9 mouse cellular contexts compared by ENCODE assay signal in genomic region chr16:94143325-94143724, GRCm38 (mm10). TPM values are rescaled to one million over a fixed set of nuclear protein-coding genes. Genes with fewer than 3 reads are reported as not detected.
DNase-seq lines count a peak whose midpoint lies in the region; ATAC-seq and TF ChIP-seq lines count a peak whose summit lies in the region.
"Had no signal": no experiment of that assay in that cellular context is flagged by ENCODE, and none has a peak within 500 bp of the region (broad histone marks: within the 10 kb centered on the region; RNA-seq: fewer than 3 reads in every experiment).

No protein-coding gene starts in this region.

- intact Hi-C loops in heart, postnatal 25 days (cut with DNase I): no loop called here

- H3K36me3 ChIP-seq in heart, embryonic 11.5 days (ENCODE audit: control insufficient read depth, insufficient read depth, low read length): no peaks in the 10 kb centered on the region
- no peaks in the 10 kb centered on the region for H3K36me3 ChIP-seq in lung, postnatal 0 days (ENCODE audit: insufficient read depth, low read length)
- no peaks in the 10 kb centered on the region for H3K36me3 ChIP-seq in hindbrain, postnatal 0 days (ENCODE audit: insufficient read depth, low read length)
- H3K36me3 ChIP-seq in stomach, embryonic 14.5 days (ENCODE audit: control insufficient read depth, insufficient read depth, low read length): no peaks in the 10 kb centered on the region
- H3K36me3 ChIP-seq: liver, embryonic 13.5 days had no signal

- 28% methylated on average over 10 of the region's 10 CpGs for WGBS in heart, embryonic 11.5 days (ENCODE audit: insufficient replicate concordance)
- 11% methylated on average over 10 of the region's 10 CpGs for WGBS in lung, postnatal 0 days
- WGBS in hindbrain, postnatal 0 days: 27% methylated on average over 10 of the region's 10 CpGs
- WGBS in stomach, embryonic 14.5 days: 8% methylated on average over 10 of the region's 10 CpGs

- peak overlapping the region; percentile 7; the same call in 1 of the 2 replicates for H3K27ac ChIP-seq in heart, embryonic 11.5 days (ENCODE audit: low read depth, low read length)
- H3K27ac ChIP-seq in lung, postnatal 0 days (ENCODE audit: low read length): no peak overlapping the region
- H3K27ac ChIP-seq in hindbrain, postnatal 0 days: no peak overlapping the region
- no peak overlapping the region for H3K27ac ChIP-seq in stomach, embryonic 14.5 days (ENCODE audit: low read length)
- H3K27ac ChIP-seq: liver, embryonic 13.5 days had no signal

- no peak for TF ChIP-seq EP300 in lung, postnatal 0 days (IDR thresholded peaks at IDR 0.05)

- H3K4me3 ChIP-seq in heart, embryonic 11.5 days (ENCODE audit: low read depth, low read length): no peak overlapping the region
- no peak overlapping the region for H3K4me3 ChIP-seq in lung, postnatal 0 days (ENCODE audit: low read depth, low read length)
- H3K4me3 ChIP-seq in hindbrain, postnatal 0 days (ENCODE audit: low read length): no peak overlapping the region
- no peak overlapping the region for H3K4me3 ChIP-seq in stomach, embryonic 14.5 days (ENCODE audit: low read depth, low read length)
- H3K4me3 ChIP-seq: liver, embryonic 13.5 days had no signal

- peaks cover 17% of the 10 kb centered on the region for H3K4me1 ChIP-seq in heart, embryonic 11.5 days (ENCODE audit: control insufficient read depth, insufficient read depth, low read length)
- no peaks in the 10 kb centered on the region; the same call in 1 of the 2 replicates for H3K4me1 ChIP-seq in lung, postnatal 0 days (ENCODE audit: insufficient read depth, low read depth, low read length)
- H3K4me1 ChIP-seq in hindbrain, postnatal 0 days (ENCODE audit: insufficient read depth, low read length): no peaks in the 10 kb centered on the region
- peaks cover 16% of the 10 kb centered on the region for H3K4me1 ChIP-seq in stomach, embryonic 14.5 days (ENCODE audit: control insufficient read depth, insufficient read depth, low read length)

- no peaks in the 10 kb centered on the region for H3K27me3 ChIP-seq in heart, embryonic 11.5 days (ENCODE audit: control insufficient read depth, insufficient read depth, low read length)
- no peaks in the 10 kb centered on the region for H3K27me3 ChIP-seq in lung, postnatal 0 days (replicated peaks; ENCODE audit: insufficient read depth, low read length)
- no peaks in the 10 kb centered on the region for H3K27me3 ChIP-seq in hindbrain, postnatal 0 days (ENCODE audit: insufficient read depth, low read length)
- H3K27me3 ChIP-seq in stomach, embryonic 14.5 days (ENCODE audit: control insufficient read depth, insufficient read depth, low read length): no peaks in the 10 kb centered on the region

- H3K9ac ChIP-seq in heart, embryonic 11.5 days (ENCODE audit: low read depth, low read length): no peak overlapping the region
- H3K9ac ChIP-seq in lung, postnatal 0 days (replicated peaks; ENCODE audit: low read depth): no peak overlapping the region
- H3K9ac ChIP-seq in hindbrain, postnatal 0 days (replicated peaks; ENCODE audit: low read length): no peak overlapping the region
- H3K9ac ChIP-seq in stomach, embryonic 14.5 days (replicated peaks; ENCODE audit: low read depth, low read length): no peak overlapping the region
- H3K9ac ChIP-seq: liver, embryonic 13.5 days had no signal

- no peak for TF ChIP-seq CTCF in lung, postnatal 0 days (IDR thresholded peaks at IDR 0.05)
- no peak for TF ChIP-seq CTCF in hindbrain, postnatal 0 days (IDR thresholded peaks at IDR 0.05; ENCODE audit: low read depth)

- H3K9me3 ChIP-seq in heart, embryonic 11.5 days (replicated peaks; ENCODE audit: control insufficient read depth, low read length): no peaks in the 10 kb centered on the region
- H3K9me3 ChIP-seq in lung, postnatal 0 days (ENCODE audit: low read length): no peaks in the 10 kb centered on the region
- H3K9me3 ChIP-seq in hindbrain, postnatal 0 days (ENCODE audit: low read length): no peaks in the 10 kb centered on the region
- H3K9me3 ChIP-seq in stomach, embryonic 14.5 days (ENCODE audit: control insufficient read depth, low read depth, low read length): no peaks in the 10 kb centered on the region
- H3K9me3 ChIP-seq: liver, embryonic 13.5 days had no signal

- DNase-seq in heart, postnatal 25 days (ENCODE audit: low spot score): no peak
- DNase-seq in lung, postnatal 0 days (ENCODE audit: low spot score): peak; percentile 19
- DNase-seq in lung, adult 18-20 months: no peak
- no peak for DNase-seq in hindbrain, postnatal 0 days (ENCODE audit: low spot score)
- no peak for DNase-seq in thymus, postnatal 0 days (ENCODE audit: low spot score)
- no peak for DNase-seq in c-Kit-positive CD71-positive TER-119-positive erythroid progenitor cells, embryonic 14.5 days (ENCODE audit: low spot score)
- DNase-seq: liver, embryonic 13.5 days had no signal

- H3K4me2 ChIP-seq in heart, embryonic 11.5 days: peak overlapping the region; percentile 33
- no peak overlapping the region for H3K4me2 ChIP-seq in lung, postnatal 0 days (replicated peaks; ENCODE audit: low read depth, low read length)
- H3K4me2 ChIP-seq in hindbrain, postnatal 0 days (ENCODE audit: low read depth, low read length): no peak overlapping the region
- 0 out of 2 replicates have a peak overlapping the region, but pooled peaks have one; percentile 12 for H3K4me2 ChIP-seq in stomach, embryonic 14.5 days (replicated peaks; ENCODE audit: low read depth, low read length)
- H3K4me2 ChIP-seq: liver, embryonic 13.5 days had no signal

- no peak for ATAC-seq in heart, embryonic 11.5 days (replicated peaks; ENCODE audit: insufficient number of reproducible peaks, low FRiP score, low TSS enrichment)
- ATAC-seq in lung, postnatal 0 days: peak; percentile 40
- ATAC-seq in hindbrain, postnatal 0 days: 0 out of 2 replicates have a peak, but pooled peaks have one; percentile 49
- ATAC-seq in stomach, embryonic 14.5 days (ENCODE audit: insufficient number of reproducible peaks, insufficient read depth, low FRiP score, low read depth): 0 out of 2 replicates have a peak, but pooled peaks have one; percentile 20

RNA-seq across cellular contexts. Expression of gene Sim2, which starts 58.6 kb away (rescaled TPM):
- 0.17 TPM in 1 of 2 replicates, not detected in the other for polyA plus RNA-seq in heart, embryonic 11.5 days (2014; fragmentation: Nextera tagmentation; extraction: Ambion mirVana)
- not detected for total RNA-seq in heart, postnatal 25 days (2021)
- polyA plus RNA-seq in lung, postnatal 0 days (2015; fragmentation: Nextera tagmentation; extraction: Ambion mirVana): not detected in 2 replicates
- total RNA-seq in hindbrain, postnatal 0 days (2014; rRNA removed): 0.11 TPM in 1 of 2 replicates, not detected in the other
- polyA plus RNA-seq in hindbrain, postnatal 0 days (2015; fragmentation: Nextera tagmentation; extraction: Ambion mirVana): 0.05 TPM in 1 of 2 replicates, not detected in the other
- 0.22 and 0.27 TPM in 2 replicates for polyA plus RNA-seq in stomach, embryonic 14.5 days (2014; fragmentation: Nextera tagmentation; extraction: Ambion mirVana)
- polyA plus RNA-seq in thymus, postnatal 0 days (2015; fragmentation: Nextera tagmentation; extraction: Ambion mirVana): 0.08 TPM in 1 of 2 replicates, not detected in the other
- polyA plus RNA-seq: liver, embryonic 13.5 days had no signal

Comparison
In these comparisons a context has a peak if more than half of its experiments do, and no peak if none do; other contexts are left out.
1. H3K4me2 ChIP-seq: peak in heart, embryonic 11.5 days (single experiment) and stomach, embryonic 14.5 days (single experiment); none in lung, postnatal 0 days (single experiment) and hindbrain, postnatal 0 days (single experiment).